Mouse (Mus musculus): ENCODE data around the gene Sema4d. TPM values are rescaled to one million over a fixed set of nuclear protein-coding genes. Genes with fewer than 3 reads are reported as not detected.

The Sema4d gene
- total RNA-seq, 1 experiment, result 25.1 TPM

DNA sequence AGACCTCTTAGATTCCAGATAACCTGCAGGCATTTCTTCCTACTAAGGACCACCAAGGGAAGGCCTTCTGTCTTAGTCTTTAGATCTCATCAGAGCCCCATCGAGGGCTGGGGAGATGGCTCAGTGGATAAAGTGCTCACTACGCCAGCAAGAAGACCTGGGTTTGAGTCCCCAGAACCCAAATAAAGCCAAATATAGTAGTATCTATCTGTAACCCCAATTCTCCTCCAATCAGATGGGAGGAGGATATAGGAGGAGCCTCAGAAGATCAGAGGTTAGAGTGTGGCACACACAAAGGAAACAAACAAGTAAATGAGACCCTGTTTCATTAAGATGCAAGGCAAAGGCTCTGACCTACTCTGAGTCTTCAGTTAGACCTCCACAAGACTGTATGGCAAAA, 36.4 kb downstream of the Sema4d start:
- in situ Hi-C loops (cut with MboI; ENCODE audit: low sequenced_read_pairs in 2 of 2, unreplicated experiment in 2 of 2), result no loop called here

DNA sequence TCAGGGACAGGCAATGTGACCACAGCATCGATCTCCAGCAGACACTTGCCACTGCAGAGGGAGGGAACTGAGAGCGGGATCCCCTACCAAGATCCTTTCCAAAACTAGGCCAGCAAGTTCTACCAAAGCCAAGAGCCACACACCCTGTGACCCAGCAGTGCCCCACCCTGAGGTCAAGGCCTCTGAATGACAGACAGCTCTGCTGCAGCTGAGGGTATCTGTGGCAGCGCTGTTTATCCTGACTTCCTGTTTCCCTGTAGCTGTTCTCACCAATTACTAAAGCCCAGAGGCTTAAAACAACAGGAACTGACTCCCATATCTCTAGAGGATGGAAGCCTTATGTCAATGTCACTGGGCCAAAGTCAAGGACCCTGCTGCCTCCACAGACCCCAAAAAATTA, 37.0 kb downstream of the Sema4d start:
- no peak overlapping the region for H3K4me3 ChIP-seq (ENCODE audit: insufficient read depth in 1 of 2, low read depth in 1 of 2, low read length in 2 of 2, poor library complexity in 1 of 2, severe bottlenecking in 1 of 2)
- peaks cover 2 to 53% of the 10 kb centered on the region in 2 experiments; a peak in 3 of 4 replicates for H3K4me1 ChIP-seq (ENCODE audit: control insufficient read depth in 2 of 2, insufficient read depth in 2 of 2, low read length in 2 of 2, poor library complexity in 1 of 2)
- peak overlapping the region; percentile 47; the same call in 1 of the 2 replicates for H3K27ac ChIP-seq (ENCODE audit: insufficient read depth, low read depth, low read length, poor library complexity, severe bottlenecking)
- H3K9me3 ChIP-seq (ENCODE audit: control insufficient read depth, insufficient read depth, low read depth, low read length), result no peaks in the 10 kb centered on the region
- in situ Hi-C loops (cut with MboI; ENCODE audit: low sequenced_read_pairs in 2 of 2, unreplicated experiment in 2 of 2), result no loop called here
- TF ChIP-seq ZC3H11A (IDR thresholded peaks at IDR 0.05; ENCODE audit: borderline replicate concordance, low read depth, low read length) (no peak), CHD2 (IDR thresholded peaks at IDR 0.05; ENCODE audit: low read depth, low read length) (no peak), MAFK (IDR thresholded peaks at IDR 0.05; ENCODE audit: insufficient read depth, low read depth, low read length) (no peak), HCFC1 (IDR thresholded peaks at IDR 0.05; ENCODE audit: borderline replicate concordance, insufficient read depth, low read length) (no peak), ZNF384 (IDR thresholded peaks at IDR 0.05; ENCODE audit: low read depth, low read length) (no peak)
- DNase-seq (ENCODE audit: low read depth, low spot score), result no peak
- H3K9ac ChIP-seq (ENCODE audit: insufficient read depth, low read depth, low read length, poor library complexity, severe bottlenecking), result peak overlapping the region; percentile 14; the same call in 1 of the 2 replicates
- H3K36me3 ChIP-seq (ENCODE audit: control insufficient read depth, insufficient read depth, low read length, poor library complexity, severe bottlenecking), result no peaks in the 10 kb centered on the region; the same call in 1 of the 2 replicates

More for the DNA sequence above, 36.4 kb downstream of the Sema4d start:
- Histone ChIP-seq H3K4me1 (ENCODE audit: control insufficient read depth in 2 of 2, insufficient read depth in 2 of 2, low read length in 2 of 2, poor library complexity in 1 of 2) (peaks cover 2 to 51% of the 10 kb centered on the region in 2 experiments; a peak in 3 of 4 replicates), H3K9me3 (ENCODE audit: control insufficient read depth, insufficient read depth, low read depth, low read length) (no peaks in the 10 kb centered on the region), H3K9ac (ENCODE audit: insufficient read depth, low read depth, low read length, poor library complexity, severe bottlenecking) (no peak overlapping the region), H3K4me3 (ENCODE audit: insufficient read depth in 1 of 2, low read depth in 1 of 2, low read length in 2 of 2, poor library complexity in 1 of 2, severe bottlenecking in 1 of 2) (no peak overlapping the region), H3K36me3 (ENCODE audit: control insufficient read depth, insufficient read depth, low read length, poor library complexity, severe bottlenecking) (no peaks in the 10 kb centered on the region; the same call in 1 of the 2 replicates), H3K27ac (ENCODE audit: insufficient read depth, low read depth, low read length, poor library complexity, severe bottlenecking) (peak overlapping the region; percentile 9; the same call in 1 of the 2 replicates)
- no peak for DNase-seq (ENCODE audit: low read depth, low spot score)
- TF ChIP-seq MAFK (IDR thresholded peaks at IDR 0.05; ENCODE audit: insufficient read depth, low read depth, low read length), result no peak
- no peak for TF ChIP-seq HCFC1 (IDR thresholded peaks at IDR 0.05; ENCODE audit: borderline replicate concordance, insufficient read depth, low read length)
- TF ChIP-seq ZNF384 (IDR thresholded peaks at IDR 0.05; ENCODE audit: low read depth, low read length), result no peak
- TF ChIP-seq CHD2 (IDR thresholded peaks at IDR 0.05; ENCODE audit: low read depth, low read length), result no peak
- TF ChIP-seq ZC3H11A (IDR thresholded peaks at IDR 0.05; ENCODE audit: borderline replicate concordance, low read depth, low read length), result no peak

DNA sequence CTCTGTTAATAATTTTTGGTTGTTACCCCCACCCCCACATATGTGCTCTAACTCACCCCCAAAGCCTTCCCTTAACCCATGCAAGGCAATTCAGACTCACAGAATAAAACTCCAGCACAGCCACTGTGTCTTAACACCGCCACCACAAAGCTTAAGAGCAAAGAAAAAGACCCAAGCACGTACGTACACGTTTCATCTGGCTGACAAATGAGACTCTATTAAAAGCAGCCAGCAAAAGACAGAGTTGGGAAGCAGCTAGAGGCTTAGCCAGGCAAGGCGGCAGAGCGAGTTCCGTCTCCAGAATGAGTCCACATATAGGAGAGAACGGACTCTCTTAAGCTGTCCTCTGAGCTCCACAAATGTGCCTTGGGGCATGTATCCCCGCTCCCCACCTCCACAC, 37.5 kb downstream of the Sema4d start:
- Histone ChIP-seq H3K4me3 (ENCODE audit: insufficient read depth in 1 of 2, low read depth in 1 of 2, low read length in 2 of 2, poor library complexity in 1 of 2, severe bottlenecking in 1 of 2) (no peak overlapping the region), H3K36me3 (ENCODE audit: control insufficient read depth, insufficient read depth, low read length, poor library complexity, severe bottlenecking) (no peaks in the 10 kb centered on the region; the same call in 1 of the 2 replicates), H3K9ac (ENCODE audit: insufficient read depth, low read depth, low read length, poor library complexity, severe bottlenecking) (peak overlapping the region; percentile 14; the same call in 1 of the 2 replicates), H3K4me1 (ENCODE audit: control insufficient read depth in 2 of 2, insufficient read depth in 2 of 2, low read length in 2 of 2, poor library complexity in 1 of 2) (peaks cover 2 to 58% of the 10 kb centered on the region in 2 experiments; a peak in 3 of 4 replicates), H3K9me3 (ENCODE audit: control insufficient read depth, insufficient read depth, low read depth, low read length) (no peaks in the 10 kb centered on the region), H3K27ac (ENCODE audit: insufficient read depth, low read depth, low read length, poor library complexity, severe bottlenecking) (peak overlapping the region; percentile 47; the same call in 1 of the 2 replicates)
- DNase-seq (ENCODE audit: low read depth, low spot score), result no peak
- in situ Hi-C loops (cut with MboI; ENCODE audit: low sequenced_read_pairs in 2 of 2, unreplicated experiment in 2 of 2), result no loop called here
- TF ChIP-seq HCFC1 (IDR thresholded peaks at IDR 0.05; ENCODE audit: borderline replicate concordance, insufficient read depth, low read length), result no peak
- no peak for TF ChIP-seq CHD2 (IDR thresholded peaks at IDR 0.05; ENCODE audit: low read depth, low read length)

DNA sequence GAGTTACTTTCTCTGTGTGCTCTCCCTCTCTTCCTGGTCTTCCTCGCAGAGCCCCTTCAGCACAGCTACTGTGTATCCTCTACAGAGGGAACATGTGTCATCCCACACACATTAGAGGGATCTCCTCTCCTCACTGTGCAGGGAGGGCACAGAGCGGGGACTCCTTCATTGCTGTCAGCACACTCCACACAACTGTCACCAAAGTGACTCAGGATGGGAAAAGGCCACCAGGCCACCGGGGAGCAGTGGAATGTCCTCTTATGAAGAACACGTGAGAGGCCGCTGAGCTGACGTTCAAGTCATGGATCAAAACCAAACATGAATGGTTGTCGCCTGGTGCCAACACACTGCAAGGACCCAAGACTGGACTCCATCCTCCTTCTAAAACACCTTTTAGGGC, 38.0 kb downstream of the Sema4d start:
- H3K9me3 ChIP-seq (ENCODE audit: control insufficient read depth, insufficient read depth, low read depth, low read length), result no peaks in the 10 kb centered on the region
- no peak overlapping the region for H3K9ac ChIP-seq (ENCODE audit: insufficient read depth, low read depth, low read length, poor library complexity, severe bottlenecking)
- TF ChIP-seq ZC3H11A (IDR thresholded peaks at IDR 0.05; ENCODE audit: borderline replicate concordance, low read depth, low read length), result no peak
- no peak for TF ChIP-seq CHD2 (IDR thresholded peaks at IDR 0.05; ENCODE audit: low read depth, low read length)
- no peak for TF ChIP-seq MAFK (IDR thresholded peaks at IDR 0.05; ENCODE audit: insufficient read depth, low read depth, low read length)
- no peak for TF ChIP-seq HCFC1 (IDR thresholded peaks at IDR 0.05; ENCODE audit: borderline replicate concordance, insufficient read depth, low read length)
- TF ChIP-seq ZNF384 (IDR thresholded peaks at IDR 0.05; ENCODE audit: low read depth, low read length), result no peak
- peaks cover 2 to 60% of the 10 kb centered on the region in 2 experiments; a peak in 3 of 4 replicates for H3K4me1 ChIP-seq (ENCODE audit: control insufficient read depth in 2 of 2, insufficient read depth in 2 of 2, low read length in 2 of 2, poor library complexity in 1 of 2)
- in situ Hi-C loops (cut with MboI; ENCODE audit: low sequenced_read_pairs in 2 of 2, unreplicated experiment in 2 of 2), result no loop called here
- no peak overlapping the region for H3K27ac ChIP-seq (ENCODE audit: insufficient read depth, low read depth, low read length, poor library complexity, severe bottlenecking)
- no peaks in the 10 kb centered on the region; the same call in 1 of the 2 replicates for H3K36me3 ChIP-seq (ENCODE audit: control insufficient read depth, insufficient read depth, low read length, poor library complexity, severe bottlenecking)
- no peak overlapping the region for H3K4me3 ChIP-seq (ENCODE audit: insufficient read depth in 1 of 2, low read depth in 1 of 2, low read length in 2 of 2, poor library complexity in 1 of 2, severe bottlenecking in 1 of 2)
- no peak for DNase-seq (ENCODE audit: low read depth, low spot score)
